Mouse (Mus musculus) heart, adult 8-10 months (tissue): ENCODE data around the gene Ccdc88b. TPM values are rescaled to one million over a fixed set of nuclear protein-coding genes. Genes with fewer than 3 reads are reported as not detected.

Experiments used
- DNase-seq: peaks from one replicate; pipeline ENCODE4 v3.0.0; 2022; ENCODE audit warnings: low spot score
- total RNA-seq, 4 experiments: library from RNA; stranded (reverse); gene quantifications; 2 replicates each; pipeline ENCODE4 v1.2.4; 2022

Ccdc88b gene
- total RNA-seq, 4 experiments from 2014 or later = 0.44 to 0.89 (median 0.66) TPM

- DNase-seq = no peak
These were observed 513 bp downstream of the Ccdc88b start for GRCm38 (mm10) chr19:6857391-6858005.

GRCm38 (mm10) chr19:6857003-6857360, 1.0 kb downstream of the Ccdc88b start:
- DNase-seq = no peak

- DNase-seq = no peak
These were observed 1.6 kb downstream of the Ccdc88b start for GRCm38 (mm10) chr19:6856281-6857002.

- DNase-seq = no peak
These were observed 2.6 kb downstream of the Ccdc88b start for GRCm38 (mm10) chr19:6855225-6856031.

- DNase-seq = no peak
These were observed 3.4 kb downstream of the Ccdc88b start for GRCm38 (mm10) chr19:6854658-6855057.

GRCm38 (mm10) chr19:6853903-6854302, 4.1 kb downstream of the Ccdc88b start:
- DNase-seq = no peak

- DNase-seq = no peak
These were observed 5.4 kb downstream of the Ccdc88b start for GRCm38 (mm10) chr19:6852393-6853305.

GRCm38 (mm10) chr19:6851497-6851896, 6.5 kb downstream of the Ccdc88b start:
- DNase-seq = no peak

GRCm38 (mm10) chr19:6849506-6850068, 8.4 kb downstream of the Ccdc88b start:
- no peak for DNase-seq

GRCm38 (mm10) chr19:6847841-6848517, 10.0 kb downstream of the Ccdc88b start:
- no peak for DNase-seq

- DNase-seq = no peak
These were observed 12.0 kb downstream of the Ccdc88b start for GRCm38 (mm10) chr19:6846050-6846449.

- no peak for DNase-seq
These were observed 15.7 kb downstream of the Ccdc88b start for GRCm38 (mm10) chr19:6842353-6842752.

- no peak for DNase-seq
These were observed 16.8 kb downstream of the Ccdc88b start for GRCm38 (mm10) chr19:6841292-6841597.

- peak; percentile 65 for DNase-seq
These were observed 17.3 kb downstream of the Ccdc88b start, which contains the start of gene Rps6ka4 for GRCm38 (mm10) chr19:6840475-6841291. Gene Rps6ka4 (minus strand): TSS chr19:6840636.

- no peak for DNase-seq
These were observed 18.2 kb downstream of the Ccdc88b start for GRCm38 (mm10) chr19:6839615-6840474.

GRCm38 (mm10) chr19:6832363-6832762, 25.6 kb downstream of the Ccdc88b start:
- DNase-seq = no peak

- no peak for DNase-seq
These were observed 26.7 kb downstream of the Ccdc88b start for GRCm38 (mm10) chr19:6831331-6831730.

GRCm38 (mm10) chr19:6830556-6831316, 27.3 kb downstream of the Ccdc88b start:
- DNase-seq = no peak
